Mouse (Mus musculus) heart, embryonic 12.5 days (tissue): Measurements from ENCODE around the gene Timm23. TPM values are rescaled to one million over a fixed set of nuclear protein-coding genes. Genes with fewer than 3 reads are reported as not detected.

ENCODE experiments used
- ATAC-seq: fragments of 200-750 bp; cut with Nextera tagmentation; 2 replicates; pipeline ENCODE4 v1.8.0; 2017; ENCODE audit warnings: moderate TSS enrichment, moderate library complexity; ENCODE audit not compliant: insufficient number of reproducible peaks, low FRiP score
- H3K27ac ChIP-seq: fragments of 300-500 bp; sonication (generic); 2 replicates; pipeline ENCODE4 v1.5.1; 2016; ENCODE audit warnings: mild to moderate bottlenecking, moderate library complexity; ENCODE audit not compliant: poor library complexity, severe bottlenecking
- H3K27me3 ChIP-seq: fragments of 300-500 bp; sonication (generic); replicated peaks from 2 replicates; pipeline ENCODE4 v1.6.1; 2016; ENCODE audit warnings: mild to moderate bottlenecking, moderate library complexity
- H3K36me3 ChIP-seq: fragments of 300-500 bp; sonication (generic); 2 replicates; pipeline ENCODE4 v1.6.1; 2016; ENCODE audit warnings: mild to moderate bottlenecking, moderate library complexity
- H3K4me1 ChIP-seq: fragments of 300-500 bp; sonication (generic); replicated peaks from 2 replicates; pipeline ENCODE4 v1.6.1; 2016; ENCODE audit warnings: mild to moderate bottlenecking
- H3K4me2 ChIP-seq: fragments of 300-500 bp; sonication (generic); 2 replicates; pipeline ENCODE4 v1.6.1; 2016; ENCODE audit warnings: mild to moderate bottlenecking, moderate library complexity
- H3K4me3 ChIP-seq: fragments of 300-500 bp; sonication (generic); 2 replicates; pipeline ENCODE4 v1.5.1; 2016; ENCODE audit warnings: mild to moderate bottlenecking
- H3K9ac ChIP-seq: fragments of 300-500 bp; sonication (generic); 2 replicates; pipeline ENCODE4 v1.6.1; 2016; ENCODE audit warnings: mild to moderate bottlenecking, moderate library complexity
- H3K9me3 ChIP-seq: fragments of 300-500 bp; sonication (generic); replicated peaks from 2 replicates; pipeline ENCODE4 v1.6.1; 2016; ENCODE audit warnings: mild to moderate bottlenecking, moderate library complexity
- WGBS: fragments of 180-500 bp; shearing (Covaris S2); methylation state at CpG from one replicate; pipeline ENCODE4 v1.1.7; 2016; 5-methylcytosine and 5-hydroxymethylcytosine counted together
- polyA plus RNA-seq: library from polyadenylated mRNA; unstranded; fragments of >200 nt; fragmentation: Nextera tagmentation; extraction: Ambion mirVana; gene quantifications from 2 replicates; pipeline ENCODE4 v1.2.1, GENCODE M21; 2016

Gene Timm23
- polyA plus RNA-seq, 1 experiment from 2014 or later: 286 TPM

GRCm38 (mm10) chr14:32164173-32165051 lies 37.3 kb downstream of the Timm23 start:
- H3K4me2 ChIP-seq: peak overlapping the region; percentile 95

GRCm38 (mm10) chr14:32163203-32163888 lies 38.4 kb downstream of the Timm23 start:
- WGBS: 87% methylated on average over 11 of the region's 11 CpGs
- peaks cover 57% of the 10 kb centered on the region for H3K4me1 ChIP-seq

More at GRCm38 (mm10) chr14:32164173-32165051, 37.3 kb downstream of the Timm23 start:
- Histone ChIP-seq H3K27ac (peak overlapping the region; percentile 48), H3K9me3 (no peaks in the 10 kb centered on the region), H3K27me3 (no peaks in the 10 kb centered on the region), H3K9ac (no peak overlapping the region), H3K4me3 (no peak overlapping the region), H3K4me1 (peaks cover 58% of the 10 kb centered on the region), H3K36me3 (no peaks in the 10 kb centered on the region)
- no peak for ATAC-seq
- WGBS: 71% methylated on average over 8 of the region's 8 CpGs

GRCm38 (mm10) chr14:32162231-32162630 lies 39.5 kb downstream of the Timm23 start:
- H3K4me1 ChIP-seq: peaks cover 47% of the 10 kb centered on the region
- WGBS: 91% methylated on average over 5 of the region's 5 CpGs
- H3K36me3 ChIP-seq: no peaks in the 10 kb centered on the region
- H3K9me3 ChIP-seq: no peaks in the 10 kb centered on the region
- no peak overlapping the region for H3K4me2 ChIP-seq
- no peak for ATAC-seq
- H3K27ac ChIP-seq: no peak overlapping the region
- H3K27me3 ChIP-seq: no peaks in the 10 kb centered on the region
- no peak overlapping the region for H3K4me3 ChIP-seq
- H3K9ac ChIP-seq: no peak overlapping the region

More at GRCm38 (mm10) chr14:32163203-32163888, 38.4 kb downstream of the Timm23 start:
- Histone ChIP-seq H3K27ac (no peak overlapping the region), H3K36me3 (no peaks in the 10 kb centered on the region), H3K9ac (no peak overlapping the region), H3K27me3 (no peaks in the 10 kb centered on the region), H3K4me3 (no peak overlapping the region), H3K9me3 (no peaks in the 10 kb centered on the region), H3K4me2 (no peak overlapping the region)
- ATAC-seq: no peak

GRCm38 (mm10) chr14:32161090-32161885 lies 40.4 kb downstream of the Timm23 start:
- 78% methylated on average over 12 of the region's 12 CpGs for WGBS
- ATAC-seq: no peak; the same call in 1 of the 2 replicates
- peak overlapping the region; percentile 96 for H3K9ac ChIP-seq
- no peaks in the 10 kb centered on the region for H3K36me3 ChIP-seq
- H3K4me1 ChIP-seq: peaks cover 43% of the 10 kb centered on the region
- H3K9me3 ChIP-seq: no peaks in the 10 kb centered on the region
- no peak overlapping the region for H3K27ac ChIP-seq
- peak overlapping the region; percentile 90 for H3K4me2 ChIP-seq
- peak overlapping the region; percentile 97 for H3K4me3 ChIP-seq
- no peaks in the 10 kb centered on the region for H3K27me3 ChIP-seq

GRCm38 (mm10) chr14:32160563-32160962 lies 41.1 kb downstream of the Timm23 start:
- ATAC-seq: 0 out of 2 replicates have a peak, but pooled peaks have one; percentile 24
- Histone ChIP-seq H3K4me3 (peak overlapping the region; percentile 97), H3K9me3 (no peaks in the 10 kb centered on the region), H3K27me3 (no peaks in the 10 kb centered on the region), H3K27ac (peak overlapping the region; percentile 96), H3K4me1 (peaks cover 42% of the 10 kb centered on the region), H3K4me2 (peak overlapping the region; percentile 90), H3K36me3 (no peaks in the 10 kb centered on the region), H3K9ac (peak overlapping the region; percentile 96)
- WGBS: 25% methylated on average over 7 of the region's 7 CpGs

GRCm38 (mm10) chr14:32159690-32160246 lies 41.9 kb downstream of the Timm23 start, which contains the start of gene Ncoa4:
Gene Ncoa4 (plus strand): TSS chr14:32159865.
- Histone ChIP-seq H3K4me1 (peaks cover 34% of the 10 kb centered on the region), H3K36me3 (no peaks in the 10 kb centered on the region), H3K9me3 (no peaks in the 10 kb centered on the region), H3K4me2 (peak within 1 kb of the TSS; percentile 90), H3K27me3 (no peaks in the 10 kb centered on the region), H3K27ac (peak within 1 kb of the TSS; percentile 96), H3K9ac (peak within 1 kb of the TSS; percentile 96), H3K4me3 (peak within 1 kb of the TSS; percentile 97)
- under 1% methylated on average over 40 of the region's 40 CpGs for WGBS
- ATAC-seq: peak; percentile 95

GRCm38 (mm10) chr14:32159150-32159670 lies 42.5 kb downstream of the Timm23 start:
- peaks cover 29% of the 10 kb centered on the region for H3K4me1 ChIP-seq
- WGBS: 37% methylated on average over 4 of the region's 4 CpGs
- H3K27ac ChIP-seq: peak overlapping the region; percentile 96
- ATAC-seq: no peak
- 0 out of 2 replicates have a peak overlapping the region, but pooled peaks have one; percentile 41 for H3K9ac ChIP-seq
- H3K27me3 ChIP-seq: no peaks in the 10 kb centered on the region
- H3K9me3 ChIP-seq: no peaks in the 10 kb centered on the region
- H3K36me3 ChIP-seq: no peaks in the 10 kb centered on the region
- peak overlapping the region; percentile 90 for H3K4me2 ChIP-seq
- H3K4me3 ChIP-seq: peak overlapping the region; percentile 97

- ATAC-seq: no peak
- Histone ChIP-seq H3K27me3 (no peaks in the 10 kb centered on the region), H3K4me1 (peaks cover 5% of the 10 kb centered on the region), H3K27ac (no peak overlapping the region), H3K4me3 (no peak overlapping the region), H3K9me3 (no peaks in the 10 kb centered on the region), H3K36me3 (no peaks in the 10 kb centered on the region), H3K4me2 (no peak overlapping the region), H3K9ac (no peak overlapping the region)
- 85% methylated on average over 6 of the region's 6 CpGs for WGBS
Measured at GRCm38 (mm10) chr14:32154758-32155157, 46.9 kb downstream of the Timm23 start.

GRCm38 (mm10) chr14:32153156-32153555 lies 48.5 kb downstream of the Timm23 start:
- no peaks in the 10 kb centered on the region for H3K4me1 ChIP-seq

GRCm38 (mm10) chr14:32152243-32152965 lies 49.3 kb downstream of the Timm23 start:
- Histone ChIP-seq H3K9ac (no peak overlapping the region), H3K27ac (no peak overlapping the region), H3K4me2 (no peak overlapping the region), H3K36me3 (no peaks in the 10 kb centered on the region), H3K9me3 (0 out of 2 replicates have a peak, but pooled peaks cover 4% of the 10 kb centered on the region), H3K27me3 (no peaks in the 10 kb centered on the region), H3K4me1 (no peaks in the 10 kb centered on the region), H3K4me3 (no peak overlapping the region)
- WGBS: 89% methylated on average over 18 of the region's 18 CpGs
- no peak for ATAC-seq

More at GRCm38 (mm10) chr14:32153156-32153555, 48.5 kb downstream of the Timm23 start:
- H3K36me3 ChIP-seq: no peaks in the 10 kb centered on the region
- no peaks in the 10 kb centered on the region for H3K27me3 ChIP-seq
- no peaks in the 10 kb centered on the region for H3K9me3 ChIP-seq
- no peak overlapping the region for H3K4me3 ChIP-seq
- 85% methylated on average over 2 of the region's 2 CpGs for WGBS
- no peak for ATAC-seq
- H3K9ac ChIP-seq: no peak overlapping the region
- no peak overlapping the region for H3K27ac ChIP-seq
- H3K4me2 ChIP-seq: no peak overlapping the region
